Mouse (Mus musculus) cortical plate, adult 2 months (tissue): ENCODE data around the gene Dhdds.

ENCODE experiments used
- CTCF ChIP-seq: fragments of 200-500 bp; IDR thresholded peaks from 2 replicates; pipeline ENCODE4 v1.5.1; 2011; ENCODE audit warnings: mild to moderate bottlenecking, control low read depth, low read length; ENCODE audit not compliant: insufficient read depth; ENCODE audit errors: extremely low read depth
- POLR2A ChIP-seq: fragments of 200-500 bp; IDR thresholded peaks from 2 replicates; pipeline ENCODE4 v1.6.1; 2011; ENCODE audit warnings: mild to moderate bottlenecking, low read length, control low read depth; ENCODE audit not compliant: insufficient read depth; ENCODE audit errors: extremely low read depth

- no peak for TF ChIP-seq CTCF
- TF ChIP-seq POLR2A = no peak
Measured at GRCm38 (mm10) chr4:133982936-133983335, 17.8 kb downstream of the Dhdds start.
